Mouse (Mus musculus) cerebellum, postnatal 4 days (tissue): Measurements from ENCODE around the gene Scg2.

ENCODE experiments used
- DNase-seq, 2 experiments: peaks; one replicate each; pipeline ENCODE4 v3.0.0; 2022; ENCODE audit warnings: low spot score in 2 of 2, mixed read lengths in 1 of 2

Gene Scg2

GRCm38 (mm10) chr1:79439609-79440308 is at the start of gene Scg2:
TSS of gene Scg2 (minus strand) at chr1:79440120.
- peak; percentile 68 to 79 for DNase-seq

- DNase-seq: no peak
Observed at GRCm38 (mm10) chr1:79485546-79485945, 45.6 kb upstream of the Scg2 start.

- no peak for DNase-seq
Observed at GRCm38 (mm10) chr1:79470856-79471255, 30.9 kb upstream of the Scg2 start.

DNA sequence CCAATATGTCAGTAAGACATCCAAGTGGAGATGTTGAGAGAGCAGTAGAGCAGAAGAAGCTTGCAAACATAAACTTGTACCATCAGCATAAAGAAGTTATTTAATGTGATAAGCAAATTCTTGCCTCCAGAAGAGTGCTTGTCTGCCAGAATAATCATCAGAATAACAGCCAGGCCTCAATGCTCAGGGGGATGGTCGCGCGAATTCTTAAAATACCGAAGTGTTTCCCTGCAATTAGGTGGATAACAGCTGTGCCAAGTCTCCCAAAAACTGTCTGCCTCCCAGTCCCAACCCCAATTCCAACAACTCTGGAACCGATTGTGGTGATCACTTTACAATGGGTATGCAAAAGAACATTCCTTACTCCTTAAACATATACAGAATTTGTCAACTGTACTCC is 30.0 kb upstream of the Scg2 start:
- no peak for DNase-seq

DNA sequence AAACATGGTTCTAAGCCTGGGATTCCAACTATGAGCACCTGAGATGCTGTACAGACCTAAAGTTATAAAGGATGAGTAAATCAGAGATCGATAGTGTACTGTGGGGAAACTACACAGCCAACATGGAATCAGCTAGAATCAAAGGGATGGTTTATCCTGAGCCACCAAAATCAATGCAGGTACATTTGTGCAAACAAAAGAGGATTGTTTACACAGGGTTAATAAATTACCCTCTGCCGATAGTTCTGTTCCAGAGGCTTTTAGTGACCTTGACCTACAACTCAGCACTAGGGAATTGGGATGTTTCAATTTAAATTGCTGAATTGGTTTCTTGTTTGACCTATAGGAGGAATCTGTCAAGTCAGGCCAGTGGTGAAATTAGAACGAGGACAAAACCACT is 26.7 kb upstream of the Scg2 start:
- DNase-seq: no peak

DNA sequence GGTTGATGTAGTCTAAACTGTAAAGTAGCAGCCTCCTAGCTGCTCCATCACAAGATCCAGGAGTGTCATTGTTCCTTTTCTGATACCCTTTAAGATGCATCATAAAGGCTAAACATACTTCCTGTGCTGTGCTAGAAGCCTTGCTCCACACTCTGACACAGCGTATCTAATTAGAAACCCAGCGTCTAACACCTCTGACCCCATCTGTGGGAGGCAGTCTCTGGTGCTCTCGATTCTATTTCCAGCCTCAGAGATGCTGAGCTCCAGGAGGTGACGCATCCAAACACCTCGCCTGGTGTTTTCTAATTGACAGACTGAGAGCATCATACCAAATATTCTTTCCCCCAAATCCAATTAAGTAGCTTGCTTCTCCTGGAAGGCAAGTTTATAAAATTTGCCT is 18.6 kb upstream of the Scg2 start:
- DNase-seq: no peak

- DNase-seq: no peak
Observed at GRCm38 (mm10) chr1:79454164-79454563, 14.2 kb upstream of the Scg2 start.

- DNase-seq: peak in 1 of 2 experiments; percentile 12
Observed at GRCm38 (mm10) chr1:79452339-79452738, 12.4 kb upstream of the Scg2 start.

- peak; percentile 19 to 34 for DNase-seq
Observed at GRCm38 (mm10) chr1:79450343-79451021, 10.6 kb upstream of the Scg2 start.

DNA sequence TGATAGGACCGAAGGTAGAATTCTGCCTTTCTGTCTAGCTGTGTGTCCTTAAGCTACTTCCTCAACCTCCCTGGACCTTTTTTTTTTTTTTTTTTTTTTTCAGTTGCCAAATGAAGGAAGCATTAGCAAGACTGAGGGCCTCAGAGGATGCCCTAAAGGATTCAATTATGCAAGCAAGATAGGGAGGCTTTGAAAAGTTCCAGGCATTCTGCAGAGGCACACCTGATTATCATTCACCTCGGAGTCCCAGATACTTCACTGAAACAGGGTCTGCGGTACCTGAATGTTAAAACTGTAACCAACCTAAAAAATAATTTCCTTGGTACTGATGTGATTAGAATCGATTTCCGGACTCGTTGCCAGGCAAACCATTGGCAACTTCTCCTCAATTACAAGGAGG is 10.0 kb upstream of the Scg2 start:
- no peak for DNase-seq

DNA sequence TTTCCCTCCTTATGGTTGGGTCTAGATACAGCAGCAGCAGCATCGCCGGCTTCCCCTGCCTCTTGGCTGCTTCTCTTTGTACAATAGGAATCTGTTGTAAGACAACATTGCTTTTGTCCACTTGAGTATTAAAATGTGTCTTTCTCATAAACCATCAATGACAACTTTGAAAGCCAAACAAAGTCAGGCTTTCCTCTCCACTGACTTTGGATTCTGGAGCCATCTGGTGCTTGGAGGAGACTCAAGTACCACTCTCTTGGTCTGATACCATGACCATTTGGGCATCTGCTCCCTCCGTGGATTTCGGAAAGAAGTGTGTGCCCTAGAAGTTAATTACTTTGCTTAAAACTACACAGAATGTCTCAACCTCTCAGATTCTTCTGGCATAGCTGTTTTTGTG is 5.7 kb upstream of the Scg2 start:
- DNase-seq: peak in 1 of 2 experiments; percentile 15

- no peak for DNase-seq
Observed at GRCm38 (mm10) chr1:79437755-79438154, 2.2 kb downstream of the Scg2 start.

DNA sequence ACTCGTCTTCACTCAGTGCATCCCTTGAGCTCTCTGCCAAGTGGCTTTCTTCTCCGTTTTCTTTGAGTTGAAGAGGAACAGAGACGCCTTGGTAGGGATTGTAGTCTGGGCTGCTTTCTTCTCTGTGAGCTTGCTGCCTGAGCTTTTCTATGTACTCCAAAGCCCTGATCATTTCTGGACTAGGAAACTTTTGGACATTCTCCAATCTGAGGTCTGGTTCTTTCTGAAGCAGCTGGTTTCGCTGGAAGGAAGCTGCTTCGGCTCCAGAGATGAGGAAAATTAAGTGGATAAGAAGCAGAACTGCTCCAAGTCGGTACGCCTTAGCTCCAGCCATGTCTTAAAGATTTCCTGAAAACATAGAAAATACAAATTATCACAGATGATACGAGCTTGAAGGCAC is 3.2 kb downstream of the Scg2 start:
- no peak for DNase-seq

DNA sequence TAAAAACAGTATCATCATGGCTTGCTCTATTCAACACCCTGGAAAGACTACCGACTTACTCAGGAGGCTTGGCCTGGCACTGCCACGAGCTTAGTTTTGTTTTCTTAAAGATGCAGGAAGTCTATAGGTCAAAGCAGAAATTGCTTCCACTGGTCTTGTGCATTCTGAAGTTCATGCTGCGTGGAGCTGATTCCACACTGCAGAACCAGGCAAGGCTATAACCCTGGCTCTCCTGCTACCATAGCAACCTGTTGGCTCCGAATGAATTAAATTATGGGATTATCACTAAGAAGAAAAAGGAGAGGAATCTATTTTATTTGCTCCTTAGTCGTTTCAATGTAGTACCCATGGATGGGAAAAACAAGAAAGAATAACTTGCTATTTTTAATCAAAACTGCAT is 10.9 kb downstream of the Scg2 start:
- DNase-seq: no peak

DNA sequence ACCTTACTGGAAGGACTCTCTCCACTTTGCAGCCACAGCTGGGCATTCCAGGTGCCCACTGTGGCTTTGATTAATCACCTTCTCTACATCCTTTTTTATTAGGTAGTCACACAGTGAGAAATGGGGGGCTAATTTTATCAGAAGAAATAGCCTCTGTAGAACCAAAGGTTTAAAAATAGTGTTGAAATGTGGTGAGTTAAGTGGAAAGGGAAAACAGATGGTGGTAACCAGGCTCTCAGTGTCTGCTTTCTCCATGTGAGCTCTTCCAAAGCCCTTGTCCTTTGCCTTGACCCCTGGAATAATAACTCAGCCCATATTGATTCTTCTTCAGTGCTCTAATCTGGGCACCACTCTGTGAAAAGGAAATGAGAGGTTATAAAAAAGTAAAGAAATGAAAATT is 24.4 kb downstream of the Scg2 start:
- DNase-seq: no peak

GRCm38 (mm10) chr1:79406337-79406942 is 33.5 kb downstream of the Scg2 start:
- DNase-seq: no peak

GRCm38 (mm10) chr1:79401090-79402012 is 38.6 kb downstream of the Scg2 start:
- DNase-seq: no peak

DNA sequence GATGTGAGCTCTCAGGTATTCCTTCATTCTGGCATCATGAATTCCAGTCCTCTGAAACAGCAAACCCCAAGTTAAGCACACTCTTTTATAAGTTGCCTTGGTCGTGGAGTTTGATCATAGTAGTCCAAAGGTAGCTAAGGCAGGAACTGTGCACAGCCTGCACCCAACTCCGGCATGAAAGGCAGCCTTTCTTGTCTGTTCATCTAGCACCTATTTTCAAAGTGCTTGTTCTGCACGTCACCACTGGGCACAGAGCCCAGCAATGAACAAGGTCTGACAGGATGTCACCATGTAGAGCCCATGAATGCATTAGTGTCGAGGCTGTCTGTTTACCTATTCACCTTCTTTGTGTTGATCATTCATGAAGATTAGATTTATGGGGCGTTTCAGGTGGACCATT is 39.6 kb downstream of the Scg2 start:
- no peak for DNase-seq
